Mouse (Mus musculus): ENCODE measurements around the gene Fgd3.
A peak's percentile ranks its signal among the peaks of the same experiment; 100 is the strongest.

The Fgd3 gene

DNA sequence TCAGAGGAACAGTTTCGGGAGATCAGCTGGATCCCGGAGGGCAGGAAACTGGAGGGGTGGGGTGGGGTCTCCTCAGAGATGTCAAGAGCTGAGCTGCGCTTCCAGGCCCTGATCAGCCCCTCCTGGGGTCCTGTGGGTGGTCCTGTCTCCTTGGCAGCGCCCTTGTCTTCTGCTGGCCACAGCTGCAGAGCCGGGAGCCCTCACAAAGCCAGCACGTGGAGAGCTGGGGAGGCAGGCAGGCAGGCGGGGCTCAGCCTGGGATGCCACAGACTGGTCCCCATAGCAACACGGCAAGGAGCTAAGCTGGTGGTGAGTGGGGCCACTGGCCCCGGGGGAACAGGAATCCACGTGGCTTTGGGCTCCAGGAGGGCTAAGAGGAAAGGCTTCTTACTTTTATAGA is at the start of gene Fgd3:
Fgd3 (minus strand) TSS at position 272 of the 400 bp plus-strand sequence.
- peak; percentile 69 for DNase-seq

DNA sequence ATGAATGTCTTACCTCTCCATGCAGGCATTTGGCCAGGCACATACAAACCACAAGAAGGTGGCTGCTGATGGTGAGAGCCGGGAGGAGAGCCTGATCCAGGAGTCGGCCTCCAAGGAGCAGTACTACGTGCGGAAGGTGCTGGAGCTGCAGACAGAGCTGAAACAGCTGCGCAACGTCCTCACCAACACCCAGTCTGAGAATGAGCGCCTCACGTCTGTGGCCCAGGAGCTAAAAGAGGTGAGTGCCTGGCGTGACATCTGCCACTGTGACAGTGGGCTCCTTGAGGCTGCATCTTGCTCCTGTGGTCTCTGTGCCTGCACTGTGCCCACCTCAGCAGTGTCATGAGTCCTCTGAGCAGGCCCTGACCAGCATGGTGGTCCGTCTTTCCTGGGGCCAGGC is 49.3 kb upstream of the Fgd3 start:
- no peak for DNase-seq

DNA sequence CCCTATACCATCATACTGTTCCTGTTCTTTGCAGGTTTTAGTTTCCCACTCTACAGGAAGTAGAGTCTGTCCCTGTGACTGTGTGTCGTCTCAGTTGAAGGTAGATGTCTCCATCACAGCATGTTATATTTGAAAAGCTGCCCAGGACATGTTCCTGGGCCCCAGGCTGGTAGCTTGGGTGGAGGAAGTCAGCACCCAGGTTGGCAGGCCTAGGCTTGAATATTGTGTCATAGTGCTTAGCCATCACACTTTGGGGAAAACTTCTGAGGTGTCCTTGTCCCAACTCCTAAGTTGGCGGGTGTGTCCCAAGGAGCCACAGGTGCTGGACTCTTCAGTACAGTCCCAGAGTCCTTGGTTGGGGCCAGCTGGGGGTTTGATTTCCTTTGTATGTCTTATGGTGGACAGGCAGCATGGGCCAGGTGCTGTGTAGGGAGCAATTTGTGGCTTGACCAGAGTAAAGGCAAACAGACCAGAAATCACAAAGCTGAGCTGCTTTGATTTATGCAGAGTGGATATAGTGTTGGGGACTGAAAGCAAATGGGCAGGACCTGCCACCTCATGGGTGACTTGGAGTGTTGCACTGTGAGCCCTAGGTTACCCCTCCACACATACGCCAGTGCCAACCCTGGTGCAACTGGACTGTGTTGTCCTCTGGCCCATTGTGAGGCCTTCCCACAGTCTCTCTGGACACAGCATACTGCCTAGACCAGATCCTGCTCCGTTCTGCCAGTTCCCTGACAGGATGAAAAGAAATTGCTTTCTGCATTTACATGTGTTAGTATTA is 47.7 kb upstream of the Fgd3 start:
- no peak for DNase-seq

DNA sequence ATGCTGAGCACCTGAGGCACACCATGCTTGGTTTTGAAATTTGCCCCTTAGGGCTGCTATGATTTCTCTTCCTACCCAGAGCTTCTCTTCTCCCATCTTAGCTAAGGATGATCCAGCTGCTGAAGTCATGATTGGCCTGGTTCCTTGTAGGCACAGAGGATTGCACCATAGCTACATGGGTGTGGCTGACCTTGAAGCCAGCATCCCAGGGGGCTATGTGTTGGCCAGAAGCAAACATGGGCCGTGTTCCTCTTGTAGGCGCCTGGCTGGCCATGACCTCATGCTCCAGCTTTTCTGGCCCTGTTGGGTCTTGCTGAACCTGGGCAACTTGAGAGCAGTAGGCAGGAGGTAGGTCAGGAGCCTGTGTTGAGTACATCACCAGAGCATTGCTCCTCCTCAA is 44.6 kb upstream of the Fgd3 start:
- DNase-seq = no peak

DNA sequence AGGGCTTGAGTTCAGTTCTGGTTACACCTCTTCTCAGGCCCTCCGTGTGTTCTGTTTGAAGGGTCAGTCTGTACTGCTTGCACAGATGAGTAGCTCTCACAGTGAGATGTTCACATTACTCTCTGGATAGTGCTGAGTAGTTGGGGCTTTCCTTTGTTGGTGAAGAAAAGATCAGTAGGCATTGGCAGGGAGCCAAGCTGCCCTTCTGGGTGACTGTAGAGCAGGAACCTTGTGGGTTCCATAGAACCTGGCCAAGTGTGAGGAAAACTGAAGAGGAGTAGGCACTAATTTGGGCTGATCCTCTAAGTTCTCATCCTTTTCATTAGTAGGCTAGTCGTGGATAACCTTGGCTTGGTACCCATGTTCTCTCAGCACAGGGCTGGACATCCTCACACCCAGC is 42.7 kb upstream of the Fgd3 start:
- no peak for DNase-seq

DNA sequence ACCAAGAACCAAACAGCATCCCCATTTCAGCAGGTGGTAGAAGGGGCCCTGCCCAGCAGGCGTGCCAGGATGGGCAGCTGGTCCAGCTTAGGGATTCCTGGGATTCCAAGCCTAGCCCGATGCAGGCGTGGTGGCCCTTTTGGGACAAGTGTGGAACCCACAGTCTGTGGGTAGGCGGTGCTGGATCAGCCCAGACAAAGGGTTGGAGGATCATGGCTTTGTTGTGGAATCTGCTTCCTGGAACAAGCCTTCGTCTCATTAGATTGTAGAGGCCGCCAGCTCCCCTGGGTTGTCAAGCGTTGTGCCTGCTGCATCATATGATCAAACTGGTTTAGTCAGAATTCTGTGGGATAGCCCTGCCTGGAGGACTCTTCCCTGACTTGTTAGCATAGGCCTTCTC is 42.3 kb upstream of the Fgd3 start:
- no peak for DNase-seq

DNA sequence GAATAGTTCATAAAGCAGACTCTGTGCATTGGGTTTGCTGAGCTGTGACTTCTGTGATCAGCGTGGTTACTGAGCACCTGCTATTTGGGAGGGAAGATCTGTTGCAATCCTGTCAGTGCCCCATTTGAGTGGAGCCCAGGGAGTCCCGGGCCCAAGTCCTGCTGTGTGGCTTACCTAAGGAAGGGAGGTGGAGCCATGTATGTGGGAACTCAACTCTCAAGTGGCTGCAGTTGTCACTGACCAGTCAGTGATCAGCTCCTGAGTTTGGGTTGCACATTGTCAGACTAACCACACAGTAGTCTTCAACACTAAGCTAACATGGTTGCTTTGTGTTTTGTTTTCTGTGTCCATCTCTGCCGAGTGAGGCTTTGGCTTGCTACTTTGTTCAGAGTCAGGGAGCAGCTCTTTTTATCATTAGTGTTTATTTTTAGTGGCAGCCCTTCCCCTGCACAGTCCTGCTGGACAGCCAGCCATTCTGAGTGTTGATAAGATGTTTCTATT is 40.8 kb upstream of the Fgd3 start:
- no peak for DNase-seq

DNA sequence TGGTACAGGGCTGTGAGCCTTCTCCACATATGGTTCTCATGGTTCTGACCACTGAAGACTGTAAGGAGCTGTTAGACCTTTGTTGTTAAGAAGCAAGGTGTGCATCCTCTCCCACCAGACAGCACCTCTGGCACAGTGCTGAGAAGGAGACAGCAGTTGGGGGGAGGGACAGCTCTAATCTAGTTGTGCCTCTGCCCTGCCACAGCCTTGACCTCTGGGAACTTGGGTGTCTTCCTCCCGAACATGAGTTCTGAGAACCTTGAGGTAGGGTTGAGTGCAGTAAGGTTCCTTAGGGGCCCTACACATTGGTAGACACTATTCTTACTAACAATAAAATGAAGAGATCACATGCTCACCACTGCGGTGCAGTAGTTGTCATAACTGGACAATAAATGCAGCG is 38.1 kb upstream of the Fgd3 start:
- no peak for DNase-seq

DNA sequence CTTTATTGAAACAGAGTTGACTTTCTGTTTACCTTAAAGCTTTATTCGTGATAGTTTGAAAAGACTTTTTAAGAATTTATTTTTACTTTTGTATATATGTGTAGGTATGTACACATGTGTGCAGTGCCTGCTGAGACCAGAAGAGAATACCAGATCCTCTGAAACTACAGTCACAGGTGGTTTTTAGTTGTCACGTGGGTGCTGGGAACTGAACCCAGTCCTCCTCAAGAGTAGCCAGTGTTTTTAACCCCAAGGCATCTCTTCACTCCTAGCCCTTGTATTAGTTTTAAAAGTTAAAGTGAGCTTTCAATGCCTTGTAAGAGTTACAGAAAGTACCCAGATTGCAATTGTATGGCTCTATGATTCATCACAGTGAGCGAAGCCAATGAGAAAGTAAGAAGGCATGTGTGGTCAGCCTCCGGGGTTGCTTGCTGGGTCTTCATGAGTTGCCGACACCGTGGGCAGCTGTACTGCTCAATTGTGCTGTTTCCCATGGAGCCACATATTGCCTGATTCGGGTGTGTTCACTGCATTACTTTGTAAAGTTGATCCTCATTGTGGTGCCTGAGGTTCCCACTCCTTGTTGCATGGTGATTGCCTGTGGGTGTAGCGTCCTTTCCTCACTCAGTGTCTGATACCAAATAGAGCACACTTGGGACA is 37.4 kb upstream of the Fgd3 start:
- no peak for DNase-seq

DNA sequence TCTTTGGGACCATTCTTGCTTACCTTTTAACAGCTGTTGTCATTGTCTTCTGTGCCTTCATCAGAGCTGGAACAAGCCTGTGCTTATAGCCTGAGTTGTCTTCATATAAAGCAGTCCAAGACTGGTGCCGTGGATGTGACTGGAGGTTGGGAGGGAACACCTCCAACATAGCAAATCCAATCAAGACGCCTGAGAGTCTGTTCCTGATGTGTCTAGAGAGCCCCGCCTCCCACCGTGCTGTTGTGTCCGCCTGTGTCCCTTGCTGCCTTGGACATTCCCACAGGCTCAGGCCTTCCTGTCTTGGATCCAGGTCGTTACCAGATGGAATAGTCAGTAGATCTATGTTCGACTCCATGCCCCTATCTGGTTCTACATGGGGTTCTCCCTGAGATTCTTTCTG is 36.0 kb upstream of the Fgd3 start:
- DNase-seq = no peak

DNA sequence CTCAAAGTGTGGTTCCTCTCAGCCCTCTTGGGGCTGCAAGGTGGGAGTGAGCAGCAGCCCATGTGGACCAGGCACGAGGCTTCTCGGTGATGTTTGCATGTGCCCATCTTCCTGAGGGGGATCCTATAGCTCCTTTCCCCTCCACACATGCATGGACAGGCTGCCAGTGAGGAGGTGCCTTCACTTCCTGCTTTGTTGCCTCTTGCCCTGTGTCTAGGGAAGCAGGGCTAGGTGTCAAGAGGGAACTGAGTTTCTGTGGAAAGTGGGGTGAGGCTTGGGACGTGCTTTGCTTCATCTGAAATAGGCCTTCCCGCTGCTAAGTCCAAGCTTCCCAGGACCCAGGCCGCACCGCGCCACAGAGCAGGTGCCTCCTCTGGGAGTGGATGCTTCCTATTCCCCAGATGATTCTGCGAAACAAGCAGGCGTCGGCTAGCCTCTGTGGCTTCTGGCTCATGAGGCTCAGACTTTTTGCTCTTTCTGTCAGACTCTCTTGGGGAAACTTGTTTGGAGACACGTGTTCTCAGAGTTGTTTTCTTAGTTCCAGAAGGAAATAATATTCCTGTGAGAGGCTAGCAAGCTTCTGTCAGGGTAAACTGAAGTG is 35.5 kb upstream of the Fgd3 start:
- no peak for DNase-seq

DNA sequence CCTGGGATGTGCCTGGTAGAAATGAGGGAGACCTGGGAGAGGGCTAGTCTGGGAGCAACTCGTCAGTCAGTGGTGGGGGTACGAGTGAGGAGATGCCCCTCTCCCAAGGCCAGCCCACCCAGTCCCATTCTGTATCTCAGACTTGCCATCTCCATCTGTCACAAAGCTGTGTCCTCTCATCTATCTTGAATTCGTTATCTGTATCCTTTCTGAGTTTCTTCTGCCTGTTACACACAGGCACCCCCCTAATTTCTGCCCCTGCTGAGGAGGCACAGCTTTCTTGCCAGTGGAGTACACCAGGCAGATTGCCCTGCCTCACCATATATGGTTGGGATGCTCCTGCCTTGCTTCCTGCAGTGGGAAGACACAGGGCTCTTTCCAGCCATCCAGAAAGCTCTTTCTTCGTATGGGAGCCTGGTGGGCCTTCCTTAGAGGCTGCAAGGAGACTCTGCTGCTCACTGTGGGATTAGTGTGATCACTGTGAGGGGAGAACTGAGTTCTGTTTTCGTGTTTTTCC is 33.9 kb upstream of the Fgd3 start:
- DNase-seq = peak; percentile 59

DNA sequence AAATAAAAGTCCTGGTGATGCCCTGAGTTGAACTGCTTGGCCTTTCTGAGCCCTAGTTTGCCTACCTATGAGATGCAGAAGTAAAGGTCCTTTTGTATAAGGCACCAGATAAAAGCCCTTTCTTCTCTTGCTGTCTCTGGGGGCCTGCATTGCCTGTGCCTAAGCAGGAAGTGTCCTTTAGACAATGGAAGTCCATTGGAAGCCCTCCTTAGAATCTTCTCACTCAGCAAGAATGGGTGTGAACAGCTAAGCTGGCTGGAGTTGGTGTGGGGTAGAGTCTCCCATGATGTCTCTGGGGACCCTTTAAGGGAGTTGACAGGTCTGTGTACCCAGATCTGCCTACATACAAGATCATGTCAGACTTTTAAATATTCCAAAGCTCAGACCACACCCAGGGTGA is 33.3 kb upstream of the Fgd3 start:
- DNase-seq = no peak

DNA sequence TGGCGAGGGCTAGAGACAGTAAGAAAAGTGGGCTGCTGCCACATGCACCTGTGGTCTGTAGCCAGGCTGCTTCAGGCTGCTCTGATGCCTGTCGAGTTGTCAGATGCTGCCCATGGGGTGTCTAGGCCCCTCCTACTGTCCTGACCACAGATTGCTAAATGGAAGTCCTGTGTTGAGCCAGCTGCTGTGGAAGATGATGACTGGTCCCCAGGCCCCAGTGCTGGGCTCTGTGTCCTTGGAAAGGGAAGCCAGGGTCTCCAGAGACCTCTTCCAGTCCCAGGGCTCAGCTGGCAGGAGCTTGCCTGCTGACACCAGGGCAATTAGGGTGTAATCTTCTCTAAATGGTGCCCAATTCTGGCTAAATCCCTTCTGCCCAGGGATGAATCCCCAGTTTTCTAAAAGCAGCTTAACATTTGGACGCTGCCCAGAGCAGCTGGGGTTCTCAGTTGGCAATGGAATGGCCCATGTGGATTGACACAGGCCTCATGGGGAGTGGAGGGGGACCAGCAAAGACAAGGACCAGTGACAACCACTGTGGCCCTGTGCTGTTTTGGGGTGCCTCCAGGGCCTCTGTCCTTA is 32.6 kb upstream of the Fgd3 start:
- DNase-seq = peak; percentile 37

DNA sequence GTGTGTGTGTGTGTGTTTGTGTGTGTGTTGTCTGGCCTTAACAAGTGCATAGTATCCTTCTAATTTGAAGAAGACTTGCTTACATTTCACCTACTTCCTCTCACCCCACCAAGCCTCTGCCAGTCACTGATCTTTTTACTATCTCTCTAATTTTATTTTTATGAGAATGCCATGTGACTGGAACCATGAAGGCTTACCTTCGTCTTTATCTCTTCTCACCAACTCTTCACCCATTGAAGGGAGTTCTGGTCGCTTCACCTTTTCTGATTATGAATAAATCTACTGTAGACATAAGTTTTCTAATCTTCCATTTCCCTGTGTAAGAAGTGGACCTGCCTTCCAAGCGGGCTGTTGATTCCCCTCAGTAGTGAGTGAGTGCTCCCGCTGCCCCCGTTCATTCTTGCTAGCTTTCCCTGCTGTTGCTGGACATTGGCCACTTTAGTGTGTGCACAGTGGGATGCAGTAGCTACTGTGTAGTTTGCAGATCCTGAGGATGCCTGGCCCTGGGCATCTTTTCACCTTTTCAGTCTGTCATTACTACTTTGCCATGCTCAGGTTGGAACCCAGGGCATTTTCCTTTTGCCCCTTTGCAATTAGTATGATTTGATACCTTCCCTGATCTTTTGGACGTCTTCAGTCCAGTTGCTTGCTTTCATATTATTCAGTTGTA is 29.9 kb upstream of the Fgd3 start:
- no peak for DNase-seq

DNA sequence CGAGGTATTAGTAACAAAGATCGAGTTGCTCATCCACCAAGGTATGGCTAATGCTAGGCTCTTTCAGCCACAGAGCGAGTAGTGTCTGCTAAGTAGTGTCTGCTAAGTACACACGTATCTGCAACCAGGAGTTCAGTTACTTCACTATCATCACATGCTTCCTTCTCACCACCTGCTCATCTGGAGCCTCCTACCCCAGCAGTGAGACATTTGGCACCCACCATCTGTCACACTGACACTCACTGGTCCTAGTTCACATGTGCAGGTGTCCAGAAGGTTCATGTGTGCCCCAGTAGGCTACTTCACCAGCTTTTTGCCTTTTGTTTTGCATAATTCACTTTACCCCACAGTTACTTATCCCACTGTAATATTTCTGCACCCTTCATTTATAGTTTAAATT is 29.2 kb upstream of the Fgd3 start:
- DNase-seq = no peak

DNA sequence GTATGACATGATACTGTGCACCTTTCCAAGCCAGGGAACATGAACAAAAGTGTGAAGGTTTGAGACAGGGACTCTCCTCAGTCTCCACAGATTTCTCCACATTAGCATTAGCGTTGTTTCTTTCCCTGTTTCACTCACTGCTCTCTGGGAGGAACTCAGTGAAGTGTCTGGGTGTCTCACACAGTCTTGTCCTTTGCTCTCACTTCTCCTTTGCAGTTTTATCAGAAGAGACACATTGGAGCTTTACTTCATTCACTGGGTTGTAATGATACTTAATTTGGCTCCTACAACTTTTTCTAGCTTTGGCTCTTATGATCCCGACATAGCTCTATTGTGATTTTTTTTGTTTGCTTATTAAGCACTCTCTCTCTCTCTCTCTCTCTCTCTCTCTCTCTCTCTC is 28.4 kb upstream of the Fgd3 start:
- DNase-seq = no peak

DNA sequence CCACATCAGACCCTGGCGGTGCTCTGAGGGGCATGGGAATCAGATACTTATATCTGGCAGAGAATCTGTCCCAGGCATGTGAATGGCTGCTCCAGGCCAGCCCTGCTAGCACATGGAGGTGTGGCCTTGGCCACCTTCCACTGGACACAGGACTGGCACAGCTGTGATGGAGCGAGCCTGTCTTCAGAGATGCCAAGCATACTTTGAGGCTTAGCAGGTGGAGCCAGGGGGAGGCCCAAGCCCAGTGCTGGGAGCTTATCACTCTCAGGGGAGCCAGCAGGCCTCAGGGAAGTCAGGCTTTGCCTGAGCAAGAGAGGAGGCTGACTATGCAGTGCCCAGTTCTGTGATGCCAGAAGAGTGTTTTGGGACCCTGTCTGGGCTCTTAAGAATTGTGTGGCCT is 25.4 kb upstream of the Fgd3 start:
- no peak for DNase-seq

DNA sequence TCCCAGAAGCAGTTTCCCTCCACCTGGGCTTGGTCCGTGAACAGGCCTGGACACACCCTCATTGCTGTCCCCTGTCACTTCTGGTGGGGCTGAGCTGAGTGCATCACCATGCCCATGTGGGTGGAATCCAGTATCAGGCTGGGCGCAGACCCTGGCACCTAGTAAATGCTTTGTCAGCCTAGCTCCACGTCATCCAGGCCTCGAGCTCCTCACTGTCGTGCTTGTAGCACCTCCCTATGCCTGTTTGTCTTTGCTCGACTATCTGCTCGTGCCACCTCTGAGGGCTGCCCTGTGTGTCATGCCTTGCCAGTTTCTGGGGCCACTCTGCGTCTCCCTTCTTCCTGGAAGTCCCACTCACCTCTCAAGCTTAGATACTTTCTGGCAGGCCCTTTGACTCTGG is 24.5 kb upstream of the Fgd3 start:
- no peak for DNase-seq

DNA sequence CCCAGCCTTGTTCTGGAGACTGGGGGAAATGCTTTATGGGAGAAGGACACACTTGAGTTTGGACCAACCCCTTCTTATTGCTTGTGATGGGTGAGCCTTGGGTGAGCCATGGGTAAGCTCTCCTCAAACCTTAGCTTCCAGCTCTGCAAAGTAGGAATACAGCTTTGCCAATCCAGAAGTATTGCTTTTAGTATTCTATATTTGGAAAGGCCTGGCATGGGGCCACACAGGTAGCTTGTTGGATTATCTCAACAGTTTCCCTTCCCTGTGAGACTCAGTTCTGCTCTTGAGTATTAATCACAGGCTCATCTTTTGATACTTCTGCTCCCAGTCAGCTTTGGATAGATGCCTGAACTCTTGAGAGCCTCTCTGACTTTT is 22.6 kb upstream of the Fgd3 start:
- DNase-seq = no peak

DNA sequence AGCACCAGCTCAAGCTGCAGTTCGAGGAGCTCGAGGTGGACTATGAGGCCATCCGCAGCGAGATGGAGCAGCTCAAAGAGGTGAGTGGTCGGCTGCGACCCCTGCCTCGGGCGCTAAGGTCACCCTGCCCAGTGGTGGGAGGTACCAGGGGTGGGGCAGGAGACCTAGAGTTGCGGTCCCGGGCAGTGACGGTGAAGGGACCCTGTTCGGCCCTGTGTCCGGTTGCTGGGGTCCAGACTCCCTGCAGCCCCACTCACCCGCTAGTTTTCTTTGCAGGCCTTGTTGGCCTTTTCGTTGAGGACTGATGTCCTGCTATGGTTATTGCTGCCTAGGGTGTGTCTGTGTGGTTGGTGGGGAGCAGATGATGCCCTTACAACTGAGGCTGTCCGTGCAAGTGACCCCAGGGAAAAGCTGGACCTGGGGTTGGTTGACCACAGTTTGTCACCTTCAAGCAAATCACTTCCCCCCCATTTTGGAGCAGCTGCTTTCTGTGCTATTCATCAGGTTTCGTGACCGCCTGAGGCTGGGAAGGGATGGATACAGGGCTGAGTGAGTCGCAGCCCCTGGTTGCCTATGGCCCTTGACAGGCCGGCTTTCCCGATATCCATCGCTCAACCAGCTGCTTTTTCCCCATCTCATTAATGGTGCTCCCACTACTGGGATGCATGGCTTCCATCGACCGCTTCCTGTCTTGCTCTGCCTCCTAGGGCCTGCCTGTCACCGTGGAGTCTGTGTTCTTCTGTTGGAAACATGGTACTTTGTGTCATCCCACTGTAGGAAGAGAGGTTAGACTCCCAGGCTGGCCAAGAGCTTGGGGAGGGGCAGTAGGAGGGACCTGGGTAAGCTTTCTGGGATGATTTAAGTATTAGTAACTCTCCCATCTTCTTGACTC is 22.0 kb upstream of the Fgd3 start:
- DNase-seq = no peak
